Mouse (Mus musculus) embryo, embryonic 10 days (tissue): ENCODE results near the gene Wfdc13.
"Not testable (repeated sequence)": the region's sequence is repeated elsewhere in the genome, so short reads cannot be mapped to it uniquely, and the experiment has no call there.

Experiments
- DNase-seq: peaks from one replicate; pipeline ENCODE4 v3.0.0-alpha.2; 2015; ENCODE audit warnings: low spot score

Wfdc13 gene

GRCm38 (mm10) chr2:164716194-164716786, 31.4 kb downstream of the Wfdc13 start:
- DNase-seq = not testable (repeated sequence)

- no peak for DNase-seq
Observed at GRCm38 (mm10) chr2:164723276-164723675, 38.4 kb downstream of the Wfdc13 start.

- DNase-seq = peak; percentile 84
Observed at GRCm38 (mm10) chr2:164725895-164726619, 41.1 kb downstream of the Wfdc13 start.

- no peak for DNase-seq
Observed at GRCm38 (mm10) chr2:164731719-164732118, 46.8 kb downstream of the Wfdc13 start.

- DNase-seq = no peak
Observed at GRCm38 (mm10) chr2:164733259-164733658, 48.4 kb downstream of the Wfdc13 start.

- no peak for DNase-seq
Observed at GRCm38 (mm10) chr2:164734839-164735238, 49.9 kb downstream of the Wfdc13 start.

- no peak for DNase-seq
Observed at GRCm38 (mm10) chr2:164735446-164735845, 50.5 kb downstream of the Wfdc13 start.
